Mouse (Mus musculus) liver, embryonic 14.5 days (tissue): ENCODE data around the gene Arid2.

Source experiments
- CTCF ChIP-seq: IDR thresholded peaks from 2 replicates; pipeline ENCODE4 v1.5.1; 2016; ENCODE audit warnings: antibody characterized with exemption, low read depth, control low read depth
- EP300 ChIP-seq: IDR thresholded peaks from 2 replicates; pipeline ENCODE4 v1.6.1; 2016; ENCODE audit warnings: antibody characterized with exemption, low read depth

DNA sequence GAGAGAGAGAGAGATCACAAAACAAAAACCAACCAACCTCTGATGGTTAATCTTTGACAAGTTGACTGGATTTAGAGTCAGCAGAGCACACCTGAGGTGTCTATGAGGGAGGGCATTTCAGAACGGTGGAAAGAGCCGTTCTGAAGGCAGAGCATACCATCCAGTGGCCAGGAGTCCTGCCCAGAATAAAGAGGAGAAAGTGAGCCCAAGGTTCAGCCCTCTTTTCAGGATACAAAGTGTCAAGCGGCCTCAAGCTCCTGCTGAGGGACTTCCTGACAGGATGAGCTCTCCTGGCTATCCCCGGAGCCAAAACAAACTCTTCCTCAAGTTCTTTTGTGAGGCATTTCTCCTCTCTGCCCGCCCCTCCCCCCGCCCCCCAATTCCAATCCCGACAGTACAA lies 33.5 kb upstream of the Arid2 start:
- TF ChIP-seq EP300 (no peak), CTCF (no peak)
